Mouse (Mus musculus) CH12.LX (cell line): ENCODE measurements around the gene Gm49354. TPM values are rescaled to one million over a fixed set of nuclear protein-coding genes. Genes with fewer than 3 reads are reported as not detected.

Source experiments
- DNase-seq: peaks from one replicate; pipeline ENCODE4 v3.0.0-alpha.2; 2013; ENCODE audit errors: extremely low read depth
- H3K27ac ChIP-seq: 2 replicates; pipeline ENCODE4 v1.5.1; 2012; ENCODE audit warnings: low read depth, mild to moderate bottlenecking, control low read depth, moderate library complexity; ENCODE audit not compliant: insufficient read depth
- H3K27me3 ChIP-seq: replicated peaks from 2 replicates; pipeline ENCODE3; 2012; ENCODE audit warnings: inconsistent platforms
- H3K36me3 ChIP-seq, 2 experiments: replicated peaks in 1 of 2; 2 replicates each; pipeline versions ENCODE3 to v1.6.1; 2012; ENCODE audit warnings: inconsistent platforms in 1 of 2, low read length in 1 of 2, mild to moderate bottlenecking in 1 of 2, mixed read lengths in 1 of 2, moderate library complexity in 1 of 2; ENCODE audit not compliant: control insufficient read depth in 1 of 2, insufficient read depth in 1 of 2
- H3K4me1 ChIP-seq, 2 experiments: 2 replicates each; pipeline ENCODE4 v1.6.1; 2012; ENCODE audit warnings: inconsistent platforms in 1 of 2, moderate library complexity in 1 of 2; ENCODE audit not compliant: insufficient read depth in 2 of 2, control insufficient read depth in 1 of 2
- H3K4me2 ChIP-seq: 2 replicates; pipeline ENCODE4 v1.6.1; 2012; ENCODE audit warnings: low read depth, mild to moderate bottlenecking, control low read depth; ENCODE audit not compliant: poor library complexity, insufficient read depth, severe bottlenecking
- H3K4me3 ChIP-seq, 3 experiments: fragments of 150-350 bp in 1 of 3; sonication (generic) in 1 of 3; replicated peaks in 1 of 3; 2 replicates each; pipeline versions ENCODE3 to v1.5.1; 2011 to 2012; ENCODE audit warnings: low read depth in 2 of 3, low read length in 2 of 3, mild to moderate bottlenecking in 2 of 3, moderate library complexity in 2 of 3, control low read depth in 1 of 3, improper control_type of control experiment in 1 of 3, inconsistent platforms in 1 of 3, mixed read lengths in 1 of 3; ENCODE audit not compliant: poor library complexity in 1 of 3
- H3K79me2 ChIP-seq: replicated peaks from 2 replicates; pipeline ENCODE4 v1.6.1; 2012; ENCODE audit warnings: mild to moderate bottlenecking, moderate library complexity; ENCODE audit not compliant: control insufficient read depth, poor library complexity, insufficient read depth, severe bottlenecking; ENCODE audit errors: extremely low read depth
- H3K9ac ChIP-seq: 2 replicates; pipeline ENCODE4 v1.6.1; 2012; ENCODE audit warnings: low read depth, mild to moderate bottlenecking, control low read depth, moderate library complexity; ENCODE audit not compliant: insufficient read depth
- H3K9me3 ChIP-seq: replicated peaks from 2 replicates; pipeline ENCODE3; 2012; ENCODE audit warnings: low read length, inconsistent platforms, mixed read lengths
- CHD1 ChIP-seq: IDR thresholded peaks from 2 replicates; pipeline ENCODE4 v1.6.1; 2012; ENCODE audit warnings: low read depth, low read length, improper control_type of control experiment, inconsistent platforms
- CTCF ChIP-seq, 2 experiments: IDR thresholded peaks in 1 of 2; conservative IDR thresholded peaks in 1 of 2; 2 replicates each; pipeline ENCODE4 v1.5.1; 2011 to 2012; ENCODE audit warnings: low read depth in 2 of 2, low read length in 2 of 2, improper control_type of control experiment in 1 of 2, inconsistent platforms in 1 of 2, mild to moderate bottlenecking in 1 of 2, moderate library complexity in 1 of 2
- HCFC1 ChIP-seq: IDR thresholded peaks from 2 replicates; pipeline ENCODE4 v1.6.1; 2012; ENCODE audit warnings: low read depth, mild to moderate bottlenecking, inconsistent platforms, low read length, improper control_type of control experiment
- IRF4 ChIP-seq: IDR thresholded peaks from 2 replicates; pipeline ENCODE4 v1.6.1; 2014; ENCODE audit warnings: low read depth, mild to moderate bottlenecking, inconsistent platforms, low read length, improper control_type of control experiment
- KAT2A ChIP-seq: IDR thresholded peaks from 2 replicates; pipeline ENCODE4 v1.6.1; 2012; ENCODE audit warnings: low read length, improper control_type of control experiment, inconsistent platforms; ENCODE audit not compliant: insufficient replicate concordance
- MYC ChIP-seq: IDR thresholded peaks from 2 replicates; pipeline ENCODE4 v1.6.1; 2011; ENCODE audit warnings: low read depth, mild to moderate bottlenecking, improper control_type of control experiment, low read length
- NRF1 ChIP-seq: IDR thresholded peaks from 2 replicates; pipeline ENCODE4 v1.6.1; 2014; ENCODE audit warnings: low read depth, mild to moderate bottlenecking, inconsistent platforms, low read length, improper control_type of control experiment, moderate library complexity
- TCF12 ChIP-seq: IDR thresholded peaks from 2 replicates; pipeline ENCODE4 v1.6.1; 2014; ENCODE audit warnings: low read depth, mild to moderate bottlenecking, inconsistent platforms, low read length, improper control_type of control experiment
- USF2 ChIP-seq: conservative IDR thresholded peaks from 2 replicates; pipeline ENCODE4 v1.6.1; 2011; ENCODE audit warnings: low read depth, low read length, improper control_type of control experiment
- ZC3H11A ChIP-seq: IDR thresholded peaks from 2 replicates; pipeline ENCODE4 v1.6.1; 2012; ENCODE audit warnings: low read depth, mild to moderate bottlenecking, inconsistent platforms, low read length, improper control_type of control experiment
- ZKSCAN1 ChIP-seq: IDR thresholded peaks from 2 replicates; pipeline ENCODE4 v1.6.1; 2012; ENCODE audit warnings: low read depth, inconsistent platforms, low read length, improper control_type of control experiment, borderline replicate concordance
- ZMIZ1 ChIP-seq: IDR thresholded peaks from 2 replicates; pipeline ENCODE4 v1.6.1; 2012; ENCODE audit warnings: low read depth, mild to moderate bottlenecking, inconsistent platforms, low read length, improper control_type of control experiment
- dilution Hi-C: fragments of 300-500 bp; cut with MboI; formaldehyde crosslinking; loops from 2 replicates; pipeline ENCODE4 v1.14.3; 2020; ENCODE audit warnings: low sequenced_read_pairs; ENCODE audit not compliant: extremely low pct_unique_long_range_greater_than_20kb, extremely low pct_ligation_motif_present
- in situ Hi-C: fragments of 300-500 bp; cut with MboI; formaldehyde crosslinking; loops from 3 replicates; pipeline ENCODE4 v1.14.3; 2019; ENCODE audit warnings: low sequenced_read_pairs, low pct_ligation_motif_present, low pct_unique_long_range_greater_than_20kb, mixed read lengths
- polyA plus RNA-seq: library from polyadenylated mRNA; unstranded; fragments of >175 nt; gene quantifications from 2 replicates; pipeline ENCODE4 v1.2.1, GENCODE M21; 2012; ENCODE audit warnings: low read depth; ENCODE audit not compliant: insufficient read length
- total RNA-seq, 2 experiments: library from RNA; depleted of rRNA; stranded (reverse); fragments of 300-350 nt in 1 of 2; fragments of >200 nt in 1 of 2; gene quantifications; 2 replicates each; pipeline ENCODE4 v1.2.3; 2012 to 2014

The Gm49354 gene
- total and polyA plus RNA-seq, 3 experiments: not detected

DNA sequence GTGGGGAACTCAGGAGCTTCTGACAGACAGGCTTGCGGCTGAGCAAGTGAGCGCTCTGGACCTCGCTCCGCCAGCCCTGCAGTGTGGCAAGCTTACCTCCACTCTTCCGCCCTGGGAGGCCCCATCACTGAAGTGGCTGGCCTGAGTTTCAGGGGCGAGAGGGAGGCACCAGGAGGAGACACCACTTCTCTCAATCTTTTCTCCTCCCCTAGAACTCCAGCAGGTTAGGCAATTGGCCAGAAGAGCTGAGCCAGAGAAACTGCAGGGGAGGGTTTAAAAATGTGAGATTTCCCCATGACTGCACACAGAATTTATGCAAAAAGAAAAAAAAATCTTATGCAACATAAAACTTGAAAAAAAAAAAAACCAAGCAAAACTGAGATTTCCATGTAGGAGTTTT is 19.0 kb upstream of the Gm49354 start:
- Histone ChIP-seq H3K79me2 (no peaks in the 10 kb centered on the region), H3K27ac (no peak overlapping the region), H3K4me2 (no peak overlapping the region), H3K4me1 (peaks cover 11 to 50% of the 10 kb centered on the region in 2 experiments), H3K9ac (no peak overlapping the region), H3K27me3 (no peaks in the 10 kb centered on the region), H3K36me3 (peaks cover 87 to 95% of the 10 kb centered on the region in 2 experiments), H3K9me3 (no peaks in the 10 kb centered on the region), H3K4me3 (no peak overlapping the region)
- DNase-seq: no peak
- dilution Hi-C loops (no loop called here), in situ Hi-C loops (no loop called here)
- TF ChIP-seq KAT2A (no peak), MYC (no peak), ZMIZ1 (no peak), HCFC1 (no peak)

DNA sequence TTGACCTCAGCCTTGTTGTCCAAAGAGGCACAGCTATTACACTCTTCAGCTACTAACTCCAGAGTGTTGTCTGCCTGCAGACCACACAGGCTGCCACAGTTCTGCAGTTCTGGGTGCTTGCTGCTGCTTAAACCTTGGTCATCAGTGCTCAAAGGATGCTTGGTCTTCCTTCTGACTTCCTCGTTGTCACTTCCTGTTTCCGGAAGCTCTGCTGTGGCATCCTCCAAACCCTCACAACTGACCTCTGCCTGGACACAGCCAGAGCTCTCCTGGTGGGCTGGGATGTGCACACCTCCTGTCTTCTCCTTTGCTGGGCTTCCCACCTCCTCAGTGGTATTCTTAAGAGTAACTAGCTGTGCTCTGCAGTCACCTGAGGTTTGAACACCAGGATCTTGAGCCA is 18.0 kb upstream of the Gm49354 start:
- Histone ChIP-seq H3K4me3 (no peak overlapping the region), H3K79me2 (no peaks in the 10 kb centered on the region), H3K4me2 (no peak overlapping the region), H3K9me3 (no peaks in the 10 kb centered on the region), H3K36me3 (peaks cover 85 to 95% of the 10 kb centered on the region in 2 experiments), H3K4me1 (peaks cover 11 to 50% of the 10 kb centered on the region in 2 experiments), H3K27ac (no peak overlapping the region), H3K9ac (no peak overlapping the region), H3K27me3 (no peaks in the 10 kb centered on the region)
- DNase-seq: no peak
- TF ChIP-seq USF2 (no peak), ZKSCAN1 (no peak), IRF4 (no peak), NRF1 (no peak), MYC (no peak), TCF12 (no peak)
- in situ Hi-C loops (no loop called here), dilution Hi-C loops (no loop called here)

DNA sequence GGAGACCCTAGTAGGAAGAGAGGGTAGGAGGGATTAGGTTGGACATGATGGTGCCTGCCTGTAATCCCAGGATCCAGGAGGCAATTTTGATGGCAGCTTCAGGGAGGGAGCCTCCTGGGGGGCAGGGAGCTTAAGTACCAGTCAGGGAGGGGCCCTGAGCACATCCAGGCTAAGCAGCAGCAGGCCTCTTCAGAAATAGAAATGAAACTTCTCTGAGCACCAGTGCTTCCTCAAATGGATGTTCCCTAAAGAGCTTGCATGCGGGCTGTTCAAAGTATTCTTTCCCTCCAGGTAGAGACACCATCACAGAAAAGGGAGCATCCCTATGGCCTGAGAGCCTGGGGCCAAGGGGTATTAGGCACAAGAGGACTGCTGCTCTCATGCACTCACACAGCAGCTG is 16.3 kb upstream of the Gm49354 start:
- no peaks in the 10 kb centered on the region for H3K9me3 ChIP-seq
- in situ Hi-C loops (no loop called here), dilution Hi-C loops (no loop called here)
- no peak overlapping the region for H3K9ac ChIP-seq
- DNase-seq: peak; percentile 30
- TF ChIP-seq ZC3H11A (no peak), CTCF (conservative IDR thresholded peaks at IDR 0.05 in 1 of 2, IDR thresholded peaks at IDR 0.05 in 1 of 2; ENCODE audit: low read depth in 2 of 2, low read length in 2 of 2) (no peak), CHD1 (no peak), IRF4 (0 out of 2 replicates have a peak, but pooled peaks have one; percentile 17)
- TF ChIP-seq, all 38 proteins: peak for 1
- peaks cover 81 to 94% of the 10 kb centered on the region in 2 experiments for H3K36me3 ChIP-seq
- H3K27me3 ChIP-seq: no peaks in the 10 kb centered on the region
- H3K4me2 ChIP-seq: no peak overlapping the region
- no peaks in the 10 kb centered on the region for H3K79me2 ChIP-seq
- H3K27ac ChIP-seq: 0 out of 2 replicates have a peak overlapping the region, but pooled peaks have one; percentile 16
- peaks cover 11 to 44% of the 10 kb centered on the region in 2 experiments for H3K4me1 ChIP-seq
- no peak overlapping the region for H3K4me3 ChIP-seq
